Mouse (Mus musculus): ENCODE measurements around the gene Cntnap2.

Gene Cntnap2

DNA sequence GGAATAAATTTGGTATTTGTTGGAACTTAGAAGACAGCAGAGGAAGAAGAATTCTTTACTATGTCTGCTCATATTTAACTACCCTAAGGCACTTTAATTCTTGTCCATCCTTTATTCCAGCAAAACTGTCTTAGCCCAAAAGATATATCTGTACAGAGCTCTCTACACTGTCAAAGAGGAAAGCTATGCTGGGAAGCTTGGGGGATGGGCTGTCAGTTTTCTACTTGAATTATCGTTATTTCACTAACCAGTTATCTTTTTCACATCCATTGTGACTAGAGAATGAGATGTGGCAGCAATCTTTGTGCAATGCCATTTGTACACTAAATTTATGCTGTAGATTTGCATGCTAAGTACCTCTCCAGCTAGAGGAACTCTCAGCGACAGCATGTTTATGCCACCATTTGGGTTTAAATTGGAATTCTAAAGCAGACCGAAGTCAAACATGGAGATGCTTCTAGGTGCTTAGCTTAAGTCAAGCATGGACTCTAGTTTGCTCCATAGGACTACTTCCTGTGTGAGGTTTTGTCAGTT is 268.9 kb downstream of the Cntnap2 start:
- in situ Hi-C loops (cut with MboI, MseI), result loop anchor here (10.0 kb wide), 1 partner anchor 1627 kb away; no protein-coding TSS in a partner anchor

DNA sequence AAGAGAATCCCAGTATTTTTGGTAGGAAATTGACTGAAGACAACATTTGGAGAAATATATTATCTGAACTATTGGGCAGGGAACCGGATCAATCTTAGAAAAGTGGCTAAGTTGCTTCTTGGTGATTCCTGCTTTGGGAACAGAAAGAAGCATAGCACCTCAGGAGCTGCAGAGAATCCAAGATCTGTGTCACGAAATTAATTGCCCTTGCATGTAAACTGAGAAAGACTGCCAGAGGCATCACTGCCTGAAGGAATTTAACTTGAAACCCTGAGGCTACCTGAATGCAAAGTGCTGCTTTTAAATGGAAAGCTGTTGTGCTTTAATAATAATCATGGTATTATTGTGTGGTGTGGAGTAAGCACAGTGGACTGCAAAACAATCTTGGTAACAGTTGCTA is 286.2 kb downstream of the Cntnap2 start:
- in situ Hi-C loops (cut with MboI, MseI), result no loop called here

DNA sequence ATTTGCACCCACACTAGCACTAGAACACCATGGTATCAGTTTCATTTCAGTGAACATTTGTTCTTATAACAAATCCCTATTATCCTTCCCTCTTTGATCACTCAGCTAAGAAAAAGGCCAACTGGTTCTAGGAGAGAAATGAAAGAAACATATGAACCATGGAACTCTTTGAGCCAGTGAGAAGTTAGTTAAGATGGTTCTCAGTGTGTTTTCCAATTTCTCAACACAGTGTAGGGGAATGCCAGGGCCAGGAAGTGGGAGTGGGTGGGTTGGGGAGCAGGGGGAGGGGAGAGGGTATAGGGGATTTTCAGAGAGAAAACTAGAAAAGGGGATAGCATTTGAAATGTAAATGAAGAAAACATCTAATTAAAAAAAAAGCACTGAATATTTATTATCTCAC is 286.8 kb downstream of the Cntnap2 start:
- in situ Hi-C loops (cut with MboI, MseI), result no loop called here

DNA sequence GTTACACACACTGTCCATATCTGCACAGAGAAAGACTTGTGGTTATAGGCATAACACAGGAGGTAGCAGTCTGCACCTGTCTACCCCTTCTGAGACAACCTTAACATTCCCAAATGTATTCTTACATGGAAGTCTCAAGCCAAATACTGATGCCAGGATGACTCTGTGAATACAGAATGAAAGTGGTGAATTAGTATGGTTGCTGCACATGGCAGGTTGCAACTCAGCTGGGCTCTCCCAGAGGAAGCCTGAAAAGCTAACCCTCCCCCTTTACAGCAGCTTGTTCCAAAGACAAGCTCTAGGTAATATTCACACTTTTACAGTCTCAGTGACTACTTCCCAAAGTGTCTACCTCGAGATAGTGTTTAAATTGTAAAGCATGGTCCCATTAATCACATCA is 307.3 kb downstream of the Cntnap2 start:
- in situ Hi-C loops (cut with MboI, MseI), result no loop called here

DNA sequence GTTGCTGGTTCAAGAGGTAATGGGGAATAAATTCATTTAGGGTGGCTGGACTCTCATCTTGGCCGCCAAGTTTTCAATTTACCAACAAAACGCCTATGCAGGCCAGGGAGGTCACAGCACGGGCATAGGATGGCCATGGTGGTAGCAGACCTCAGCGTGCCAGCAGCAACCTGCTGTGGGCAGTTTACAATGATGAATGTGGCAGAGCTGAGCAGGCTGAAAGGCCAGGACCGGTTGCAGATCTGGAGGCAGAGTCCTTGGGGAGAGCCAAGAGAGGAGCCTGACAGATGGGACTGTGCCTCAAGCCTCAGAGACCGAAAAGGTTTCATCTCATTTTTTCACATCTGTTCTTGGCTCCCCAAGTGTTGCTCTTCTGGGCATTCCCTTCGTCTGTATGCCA is 322.0 kb downstream of the Cntnap2 start:
- in situ Hi-C loops (cut with MboI, MseI), result no loop called here

DNA sequence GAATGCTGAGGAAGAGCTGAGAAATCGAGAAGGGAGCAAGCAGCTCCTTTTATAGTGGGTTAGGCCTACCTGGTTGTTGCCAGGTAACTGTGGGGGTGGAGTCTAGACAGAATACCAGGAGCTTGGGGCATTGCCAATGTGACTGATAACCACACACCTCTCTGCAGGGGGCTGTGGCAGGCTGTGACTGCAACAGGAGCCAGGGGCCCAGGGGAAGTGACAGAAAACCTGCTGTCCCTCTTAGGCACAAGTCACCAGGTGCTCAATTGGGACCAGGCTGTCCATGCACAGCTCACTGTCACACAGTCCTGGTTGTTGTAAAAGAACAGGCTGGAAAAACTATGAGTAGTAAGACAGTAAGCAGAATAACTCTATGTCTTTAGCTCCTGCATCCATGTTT is 329.9 kb downstream of the Cntnap2 start:
- in situ Hi-C loops (cut with MboI, MseI), result no loop called here

DNA sequence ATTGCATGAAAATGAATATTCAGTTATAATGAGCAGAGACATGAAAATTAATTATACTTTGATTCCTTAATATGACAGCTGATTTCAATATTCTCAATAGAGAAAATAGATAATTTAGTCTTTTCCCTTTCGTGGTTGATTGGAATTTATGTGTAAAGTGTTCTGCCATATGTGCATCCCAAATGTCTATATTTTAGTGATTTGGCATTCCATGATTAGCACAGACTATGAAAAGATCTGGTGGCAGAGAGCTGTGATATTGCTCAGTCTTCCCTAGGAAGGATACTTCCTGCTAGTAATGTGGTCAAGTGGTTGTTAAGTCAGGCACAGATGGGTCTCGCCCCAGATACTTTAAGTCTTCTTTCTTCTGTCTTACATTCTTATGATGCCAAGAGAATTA is 354.5 kb downstream of the Cntnap2 start:
- in situ Hi-C loops (cut with MboI, MseI), result no loop called here

DNA sequence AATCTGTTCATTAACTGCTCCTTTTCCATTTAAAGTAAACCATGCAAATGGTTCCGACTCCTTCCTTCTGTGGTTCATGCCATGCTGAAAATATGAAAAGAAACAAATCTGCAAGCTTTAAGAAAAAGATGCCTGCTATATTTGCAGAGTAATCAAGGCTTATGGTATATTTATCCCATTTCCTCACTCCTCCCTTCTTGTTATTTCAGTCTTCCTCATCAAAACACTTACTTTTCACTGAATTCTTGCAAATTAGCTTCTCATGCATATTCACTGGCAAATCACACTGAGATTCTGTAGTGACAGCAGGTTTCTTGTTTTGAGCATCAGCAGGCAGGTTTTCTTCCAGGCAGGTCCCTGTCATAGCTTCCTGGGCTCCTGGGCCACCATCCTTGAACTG is 396.3 kb downstream of the Cntnap2 start:
- in situ Hi-C loops (cut with MboI, MseI), result no loop called here

DNA sequence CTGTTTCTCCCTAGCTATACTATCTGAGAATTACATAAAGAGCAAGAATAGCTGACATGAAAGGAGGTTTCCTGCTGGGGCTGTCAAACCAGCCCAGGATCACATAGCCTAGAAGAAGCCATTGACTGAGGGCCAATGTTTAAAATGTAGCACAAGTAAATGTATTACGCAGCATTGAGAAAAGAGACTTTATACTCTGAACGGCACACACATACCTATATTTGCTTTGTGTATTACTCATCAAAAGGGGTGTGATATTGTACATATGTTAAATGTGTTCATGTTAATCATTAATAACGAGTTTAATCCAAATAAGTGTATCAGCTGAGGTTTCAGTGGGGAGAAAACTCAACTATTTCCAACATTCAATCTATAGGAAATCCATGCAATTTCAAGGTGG is 459.1 kb downstream of the Cntnap2 start:
- in situ Hi-C loops (cut with MboI, MseI), result no loop called here

DNA sequence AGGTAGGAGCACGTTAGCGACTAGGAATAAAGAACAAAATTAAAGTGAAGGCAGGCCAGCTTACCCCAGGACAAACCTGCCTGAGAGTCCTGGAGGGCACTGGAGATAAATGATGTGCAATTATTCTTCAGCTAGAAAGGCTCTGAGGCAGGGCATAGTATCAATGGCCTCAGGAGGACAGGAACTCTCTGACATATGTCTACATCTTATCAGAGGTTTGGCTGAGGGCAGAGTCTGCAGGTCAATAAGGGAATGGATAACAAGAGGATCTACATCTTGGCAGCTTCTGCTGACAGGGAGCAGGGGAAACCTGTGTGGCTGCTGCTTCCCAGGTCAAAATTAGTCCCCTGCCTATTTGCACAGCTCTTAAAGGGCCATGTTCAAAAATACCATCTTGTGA is 477.8 kb downstream of the Cntnap2 start:
- in situ Hi-C loops (cut with MboI, MseI), result no loop called here

DNA sequence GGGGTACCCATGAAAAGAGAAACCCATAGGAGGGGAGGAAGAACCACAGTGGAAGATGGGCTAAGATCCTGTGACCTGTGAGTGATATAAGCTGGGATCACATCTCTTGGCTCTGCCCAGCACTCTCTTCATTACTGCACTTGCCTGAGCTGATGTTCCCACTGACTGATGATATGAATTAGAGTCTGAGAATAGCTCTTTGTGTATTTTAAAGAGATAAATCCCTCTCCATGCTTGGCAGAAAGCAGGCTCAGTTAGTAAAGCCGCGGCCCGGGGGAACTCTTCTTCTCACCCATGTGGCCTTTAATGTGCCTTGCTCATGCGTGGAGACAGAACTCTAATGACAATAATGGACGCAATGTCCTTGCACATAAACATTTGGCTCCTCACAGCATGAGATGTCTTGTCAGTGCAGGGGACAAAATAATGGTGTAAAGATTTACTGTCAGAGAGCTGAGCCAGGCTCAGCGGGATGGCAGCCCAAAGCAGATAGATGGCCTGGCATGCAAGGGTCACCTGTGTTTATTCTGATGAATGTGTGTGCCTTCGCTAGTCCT is 485.2 kb downstream of the Cntnap2 start:
- in situ Hi-C loops (cut with MboI, MseI), result no loop called here

DNA sequence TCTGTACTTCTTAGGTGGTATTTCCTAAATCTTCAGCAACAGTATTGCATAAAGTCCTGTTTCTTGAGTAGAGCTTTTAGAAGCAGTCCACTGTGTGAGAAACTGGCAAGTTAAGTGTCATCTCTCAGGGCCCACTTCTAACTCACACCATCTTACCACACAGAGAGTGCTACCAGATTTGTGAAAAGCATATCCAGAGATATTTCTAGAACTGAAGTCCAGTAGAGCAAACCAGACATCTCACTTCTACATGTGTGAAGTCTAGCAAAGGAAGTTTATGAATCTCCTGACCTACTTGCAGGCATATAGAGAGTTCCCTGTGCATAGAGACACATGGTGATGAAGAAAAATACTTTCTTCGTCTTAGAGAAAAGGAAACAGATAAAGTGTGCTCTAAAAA is 500.6 kb downstream of the Cntnap2 start:
- in situ Hi-C loops (cut with MboI, MseI), result no loop called here

DNA sequence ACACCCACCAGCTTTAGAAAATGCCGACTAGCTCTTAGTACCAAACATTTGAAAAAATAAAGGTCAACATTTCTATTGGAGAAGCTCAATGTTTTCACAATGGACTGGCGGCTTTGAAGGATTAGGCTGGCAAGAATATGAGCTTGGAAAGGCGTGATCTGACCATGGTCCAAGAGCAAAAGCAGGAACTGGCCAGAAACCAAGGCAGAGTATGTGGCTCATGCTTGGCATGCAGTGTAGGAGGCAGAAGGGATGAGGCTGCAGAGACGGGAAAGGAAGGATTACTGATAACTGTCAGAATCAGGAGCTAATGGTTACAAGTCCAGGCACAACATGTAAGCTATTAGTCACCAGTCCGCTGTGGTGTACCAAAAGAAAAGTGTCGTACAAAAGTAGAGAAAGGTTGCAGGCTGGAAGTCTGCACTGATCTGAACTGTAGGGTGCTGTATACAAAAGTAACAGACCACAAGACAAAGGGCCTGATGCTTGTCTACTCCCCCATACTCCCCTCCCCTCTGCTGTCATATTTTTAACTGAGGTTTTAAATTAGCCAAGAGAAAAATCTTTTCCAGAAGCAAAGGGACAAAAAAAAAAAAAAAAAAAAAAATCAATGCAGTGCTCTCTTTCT is 525.4 kb downstream of the Cntnap2 start:
- in situ Hi-C loops (cut with MboI, MseI), result no loop called here

DNA sequence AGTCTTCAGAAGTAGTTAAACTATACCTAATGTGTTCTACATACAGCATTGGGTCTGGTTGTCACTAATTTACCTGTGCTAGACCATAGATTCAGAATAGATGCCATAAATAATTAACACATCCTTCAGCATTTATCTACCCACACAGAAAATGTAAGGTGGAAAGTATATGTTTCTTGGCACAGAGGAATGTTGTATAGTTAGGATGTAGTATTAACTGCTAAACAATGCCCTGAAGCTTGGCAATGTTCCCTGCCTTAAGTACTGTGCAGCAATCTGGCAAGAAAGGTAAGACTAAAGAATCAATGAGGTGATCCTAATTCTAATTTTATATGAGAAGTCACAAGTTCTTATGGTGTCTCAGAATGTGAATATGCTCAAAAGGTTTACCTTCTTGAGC is 529.9 kb downstream of the Cntnap2 start:
- in situ Hi-C loops (cut with MboI, MseI), result no loop called here

DNA sequence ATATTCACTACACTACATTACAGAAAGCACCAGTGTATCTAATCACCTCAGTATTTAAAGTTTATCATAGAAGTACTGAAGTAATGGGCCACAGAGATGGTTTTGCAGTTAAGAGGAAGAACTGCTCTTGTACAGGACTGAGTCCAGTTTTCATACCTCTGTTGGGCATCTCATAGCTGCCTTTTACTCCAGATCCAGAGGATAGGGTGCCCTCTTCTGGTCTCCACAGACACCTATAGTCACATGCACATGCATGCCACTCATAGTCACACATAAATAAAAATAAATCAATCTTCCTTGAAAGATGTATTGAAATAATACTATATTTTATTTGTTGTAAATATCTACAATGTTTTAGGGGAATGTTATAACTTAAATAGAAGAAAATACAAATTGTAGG is 587.9 kb downstream of the Cntnap2 start:
- in situ Hi-C loops (cut with MboI, MseI), result no loop called here

DNA sequence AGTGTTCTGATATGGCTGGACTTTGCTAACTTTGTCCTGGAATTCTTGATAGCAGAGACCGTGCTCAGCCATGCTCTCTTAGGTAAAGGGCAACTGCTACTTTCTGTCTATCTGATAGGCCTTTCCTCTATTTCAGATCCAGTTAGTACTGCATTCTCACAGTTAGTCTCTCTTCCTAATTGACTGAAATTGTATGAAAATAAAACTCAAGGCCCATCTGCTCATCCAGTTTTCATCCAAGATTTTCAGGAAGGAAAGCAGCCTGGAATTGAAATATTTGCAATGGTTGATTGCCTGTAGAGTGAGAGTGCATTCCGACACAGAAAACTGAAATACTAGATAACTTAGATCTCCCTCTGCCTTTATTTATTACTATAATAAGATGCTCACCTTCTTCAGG is 589.3 kb downstream of the Cntnap2 start:
- in situ Hi-C loops (cut with MboI, MseI), result no loop called here

DNA sequence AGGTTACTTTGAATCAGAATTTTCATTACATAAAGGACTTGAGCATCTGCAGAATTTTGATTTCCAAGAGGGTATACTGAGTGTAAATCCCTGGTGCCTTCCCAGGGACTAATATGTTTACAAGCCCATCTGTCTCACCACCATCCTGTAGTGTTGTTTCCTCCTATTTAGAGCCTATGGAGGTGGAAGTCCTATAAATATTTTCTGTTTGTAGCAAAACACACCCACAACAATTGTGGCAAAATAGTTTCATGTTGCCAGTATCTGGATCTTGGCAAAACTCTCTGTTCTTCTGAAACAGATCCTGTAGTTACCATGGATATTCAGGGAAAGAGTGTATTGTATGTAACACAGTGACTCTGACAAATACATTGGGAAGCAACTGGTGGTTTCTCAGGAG is 641.1 kb downstream of the Cntnap2 start:
- in situ Hi-C loops (cut with MboI, MseI), result no loop called here

DNA sequence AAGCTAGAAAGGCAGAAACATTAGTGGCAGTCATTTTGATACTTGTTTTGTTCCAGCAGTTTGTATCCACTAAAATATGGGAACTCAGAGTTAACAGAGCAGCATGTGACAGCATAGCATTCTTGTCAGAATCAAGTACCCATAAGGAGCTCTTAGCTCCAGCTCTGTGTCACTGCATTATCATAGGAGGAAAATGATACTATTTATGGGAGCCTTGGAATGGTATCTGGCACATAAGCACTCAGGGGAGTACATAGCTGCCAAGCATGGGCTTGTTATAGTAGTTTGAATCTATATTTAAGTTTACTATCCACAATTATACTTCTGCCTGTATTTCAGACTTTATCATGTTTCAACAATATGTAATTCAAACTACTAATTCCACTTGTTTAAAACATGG is 732.5 kb downstream of the Cntnap2 start:
- in situ Hi-C loops (cut with MboI, MseI), result no loop called here

DNA sequence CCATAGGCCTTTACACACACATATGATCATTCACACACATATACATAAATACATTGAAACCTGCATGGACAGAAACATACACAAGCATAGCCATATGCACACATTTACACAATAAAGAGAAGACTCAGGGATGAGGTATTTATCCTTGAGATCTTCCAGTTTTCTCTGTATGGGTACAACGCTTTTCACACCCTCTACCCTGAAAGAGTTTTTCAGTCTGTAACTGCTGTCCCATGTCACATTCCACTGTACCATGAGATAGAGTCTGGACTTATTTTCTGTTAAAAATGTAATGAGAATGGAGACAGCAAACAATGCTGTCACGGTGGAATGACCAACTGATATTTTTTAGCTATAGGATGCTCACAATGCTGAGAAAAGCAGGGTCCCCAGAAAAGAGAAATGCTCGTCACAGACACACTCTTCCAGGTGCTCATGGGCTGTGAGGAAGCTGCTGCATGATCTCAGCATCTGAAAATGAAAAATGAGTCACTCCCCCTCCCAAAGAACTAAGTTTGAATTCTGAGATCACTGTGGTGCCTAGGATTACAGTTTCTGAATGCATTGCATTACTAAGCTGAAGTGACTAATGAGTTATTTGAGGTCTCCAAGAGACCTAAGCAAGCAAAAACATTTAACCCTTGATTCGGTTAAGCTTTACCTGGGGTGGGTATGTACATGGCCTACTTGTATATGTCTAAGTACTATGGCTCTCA is 782.6 kb downstream of the Cntnap2 start:
- in situ Hi-C loops (cut with MboI, MseI), result no loop called here

DNA sequence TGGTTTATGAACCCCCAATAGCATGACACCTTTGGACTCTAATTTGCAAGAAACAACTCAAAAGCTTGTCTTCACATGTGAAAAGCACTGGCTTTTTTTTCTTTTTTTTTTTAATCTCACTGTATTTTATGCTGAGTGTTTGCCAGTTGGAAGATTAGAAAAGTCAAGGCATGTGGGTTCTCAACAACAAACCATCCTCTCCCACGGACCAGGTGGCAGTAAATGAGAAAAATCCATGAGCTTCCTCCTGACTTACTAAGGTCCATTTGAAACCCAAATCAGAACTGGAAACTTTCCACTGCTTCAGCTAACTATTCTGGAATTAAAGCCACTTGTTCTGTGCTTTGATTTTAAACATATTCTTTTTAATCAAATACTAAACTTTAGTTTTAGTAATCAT is 784.6 kb downstream of the Cntnap2 start:
- in situ Hi-C loops (cut with MboI, MseI), result no loop called here

DNA sequence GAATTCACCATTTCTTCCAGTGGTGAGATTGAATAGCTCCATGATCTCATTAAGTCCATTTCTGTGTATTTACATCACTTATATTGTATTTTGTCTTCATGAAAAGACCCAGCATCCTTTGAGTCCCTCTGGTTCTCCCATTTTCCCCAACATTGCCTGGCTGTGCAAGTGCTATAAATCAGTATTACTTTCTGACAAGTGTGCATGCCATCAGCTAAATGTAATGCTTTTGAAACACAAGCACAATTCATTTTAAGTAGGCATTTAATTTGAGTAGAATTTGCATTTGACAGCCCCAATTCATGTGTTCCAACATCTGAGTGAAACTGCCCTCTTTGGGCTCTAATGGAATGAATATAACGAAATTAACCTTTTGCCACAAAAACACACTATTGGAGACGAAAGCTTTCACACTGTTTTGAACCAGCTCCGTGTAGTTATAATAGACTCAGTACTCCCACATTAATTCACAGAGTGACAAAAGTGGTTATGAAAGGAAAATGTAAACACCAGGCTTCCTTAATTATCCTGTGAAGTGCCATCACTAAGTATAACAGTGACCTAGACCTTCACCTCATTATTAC is 812.3 kb downstream of the Cntnap2 start:
- in situ Hi-C loops (cut with MboI, MseI), result no loop called here

DNA sequence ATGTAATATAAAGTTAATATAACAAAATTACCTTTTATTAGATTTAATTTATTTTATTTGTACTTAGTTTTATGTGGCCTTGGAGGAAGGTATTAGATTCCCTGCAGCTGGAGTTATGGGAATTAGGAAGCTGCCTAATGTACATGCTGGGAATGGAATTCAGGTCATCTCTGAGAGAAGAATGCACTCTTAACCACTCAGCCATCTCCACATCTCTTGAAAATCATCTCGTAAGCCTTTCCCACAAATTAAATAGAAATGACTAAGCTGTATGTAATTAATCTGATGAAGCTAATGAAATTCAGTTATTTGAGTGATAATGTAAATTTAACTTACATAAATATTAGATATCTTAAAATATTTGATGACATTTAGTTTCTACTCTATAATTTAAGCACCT is 826.3 kb downstream of the Cntnap2 start:
- in situ Hi-C loops (cut with MboI, MseI), result no loop called here

DNA sequence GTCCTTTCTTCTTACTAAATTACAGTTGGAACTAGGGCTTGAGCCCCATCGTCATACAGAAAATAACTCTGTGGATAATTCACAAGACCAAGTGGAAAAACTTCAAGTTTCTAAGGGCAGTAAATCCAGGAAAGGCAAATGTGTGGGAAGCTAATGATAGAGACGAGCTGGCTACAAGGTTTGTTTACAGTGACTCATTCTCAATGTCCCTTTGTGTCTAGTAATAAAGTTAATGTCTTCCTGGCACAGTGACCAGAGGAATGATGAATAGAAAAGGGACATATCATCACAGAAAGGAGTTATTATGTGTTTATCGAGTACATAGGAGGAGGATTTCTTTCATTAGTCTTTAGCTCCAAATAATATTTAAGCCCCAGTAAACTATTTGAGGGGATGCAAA is 828.7 kb downstream of the Cntnap2 start:
- in situ Hi-C loops (cut with MboI, MseI), result no loop called here

All from regulatory T cell (primary cell).